Mouse (Mus musculus) monocyte, adult 5-6 weeks (primary cell): ENCODE results near the gene Sh3bp5. TPM values are rescaled to one million over a fixed set of nuclear protein-coding genes. Genes with fewer than 3 reads are reported as not detected.

ENCODE experiments used
- ATAC-seq: fragments of 153-309, 156-312 bp; replicated peaks from 2 replicates; pipeline ENCODE4 v1.8.0; 2017; ENCODE audit warnings: mild to moderate bottlenecking; ENCODE audit not compliant: low TSS enrichment, insufficient number of reproducible peaks, severe bottlenecking, poor library complexity, low FRiP score
- total RNA-seq: library from RNA; stranded (forward); fragments of 200-1000, 200-491, 200-594 nt; gene quantifications from 3 replicates; pipeline ENCODE4 v1.2.3, GENCODE M21; 2017

The Sh3bp5 gene
- total RNA-seq, 1 experiment from 2014 or later: 51.1 TPM

DNA sequence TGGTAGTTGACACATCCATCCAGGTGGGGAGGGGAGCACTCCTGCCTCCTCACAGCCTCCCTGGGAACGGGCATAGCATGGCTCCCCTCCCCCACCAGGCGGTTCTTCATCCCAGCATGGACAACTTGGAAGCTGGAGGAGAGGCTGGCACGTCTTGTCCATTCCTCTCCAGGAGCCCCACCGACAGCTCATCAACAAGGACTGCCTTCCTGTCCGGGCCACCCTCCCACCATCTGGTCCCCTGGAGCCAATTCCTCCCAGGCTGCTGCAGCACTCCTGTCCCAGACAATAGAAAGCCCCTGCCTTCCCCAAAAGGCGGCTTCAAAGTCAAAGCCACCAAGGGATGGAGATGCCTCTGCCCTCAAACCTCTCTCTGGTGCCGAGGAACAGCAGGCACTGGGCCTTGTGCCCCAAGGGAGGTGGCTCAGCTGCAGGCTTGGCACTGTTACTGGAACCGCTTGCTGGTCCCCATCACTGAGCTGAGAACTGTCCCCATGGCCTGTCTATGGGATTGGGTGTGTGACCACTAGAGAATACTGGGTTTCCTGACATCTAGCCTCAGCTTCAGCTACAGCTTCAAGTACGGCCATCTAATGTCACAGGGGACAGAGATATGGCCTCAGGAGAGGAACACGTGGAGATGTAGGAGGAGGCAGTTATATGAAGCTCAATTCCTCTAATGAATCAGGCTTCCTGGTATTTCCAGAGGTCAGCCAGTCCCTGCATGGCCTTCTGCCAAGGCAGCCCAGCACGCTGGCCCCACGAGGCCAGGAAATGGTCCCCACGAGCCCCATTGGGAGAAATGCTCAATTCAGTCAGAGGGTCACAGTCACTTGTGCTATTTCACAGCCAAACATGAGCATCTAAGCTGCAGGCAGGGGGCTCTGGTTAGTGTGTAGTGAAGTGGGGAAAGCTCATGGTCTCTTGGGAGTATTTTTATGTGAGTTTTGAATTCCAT is 51.2 kb downstream of the Sh3bp5 start:
- no peak for ATAC-seq

DNA sequence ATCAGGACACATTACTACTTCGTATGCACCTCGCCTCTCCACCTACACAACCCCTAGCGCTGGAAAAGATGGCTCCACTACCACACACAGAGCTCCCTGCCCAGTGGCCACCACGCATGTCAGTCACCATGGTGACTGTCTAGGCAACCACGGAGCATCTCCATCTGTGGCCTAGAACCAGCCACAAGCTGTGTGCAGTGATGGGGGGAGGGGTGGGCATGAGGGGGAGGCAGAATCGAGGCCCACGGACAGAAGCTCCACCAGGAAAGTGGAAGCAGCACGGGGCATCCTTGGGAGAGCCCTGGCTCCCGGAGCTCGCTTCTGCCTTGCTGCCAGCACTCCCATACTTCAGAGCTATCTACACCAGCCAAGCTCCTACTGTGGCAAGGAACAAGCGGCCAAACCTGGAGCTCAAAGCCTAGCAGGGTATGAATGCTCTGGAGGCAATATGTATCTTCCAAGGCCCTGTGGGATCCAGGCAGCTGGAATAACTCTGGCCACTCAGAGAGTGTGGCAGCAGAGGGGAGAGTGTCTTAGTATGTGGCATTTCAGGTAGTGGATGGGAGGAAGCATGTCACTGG is 52.3 kb downstream of the Sh3bp5 start:
- ATAC-seq: no peak

DNA sequence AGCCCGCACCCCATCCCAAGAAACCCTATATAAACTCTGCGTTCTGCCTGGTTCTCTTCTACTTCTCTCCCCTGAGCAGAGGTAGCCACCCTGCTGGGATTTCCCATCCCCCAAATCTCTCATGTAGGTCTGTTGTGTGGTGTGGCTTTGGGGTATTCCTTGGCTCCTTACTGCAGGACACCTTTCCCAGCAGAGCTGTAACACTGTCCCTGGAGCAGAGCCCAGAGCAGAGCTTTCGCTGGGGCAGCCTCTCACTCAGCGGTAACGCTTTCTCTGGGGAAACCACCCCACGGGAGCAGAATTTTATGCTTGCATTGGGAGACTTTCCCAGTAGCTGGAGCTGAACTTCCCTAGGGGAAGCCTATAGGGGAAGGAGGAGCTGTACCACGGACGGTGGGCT is 53.6 kb downstream of the Sh3bp5 start:
- no peak for ATAC-seq

DNA sequence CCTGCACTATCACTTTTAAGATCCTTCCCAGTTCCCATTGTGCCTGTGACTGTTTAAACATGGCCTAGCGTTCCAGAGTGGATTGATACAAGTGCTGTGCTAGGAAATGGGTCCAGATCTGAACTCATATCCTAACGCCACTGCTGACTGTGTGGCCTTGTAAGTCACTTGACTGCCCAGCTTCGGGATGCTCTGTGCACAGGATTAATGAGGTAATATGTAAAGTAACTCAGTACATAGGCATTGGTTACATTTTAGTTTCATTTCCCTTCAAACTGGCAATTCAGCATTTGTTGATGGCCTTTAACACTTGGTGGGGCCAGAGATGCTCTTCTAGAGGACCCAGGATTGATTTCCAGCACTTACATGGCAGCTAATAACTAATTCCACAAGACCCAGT is 59.5 kb downstream of the Sh3bp5 start:
- ATAC-seq: peak; percentile 40; the same call in 1 of the 2 replicates

DNA sequence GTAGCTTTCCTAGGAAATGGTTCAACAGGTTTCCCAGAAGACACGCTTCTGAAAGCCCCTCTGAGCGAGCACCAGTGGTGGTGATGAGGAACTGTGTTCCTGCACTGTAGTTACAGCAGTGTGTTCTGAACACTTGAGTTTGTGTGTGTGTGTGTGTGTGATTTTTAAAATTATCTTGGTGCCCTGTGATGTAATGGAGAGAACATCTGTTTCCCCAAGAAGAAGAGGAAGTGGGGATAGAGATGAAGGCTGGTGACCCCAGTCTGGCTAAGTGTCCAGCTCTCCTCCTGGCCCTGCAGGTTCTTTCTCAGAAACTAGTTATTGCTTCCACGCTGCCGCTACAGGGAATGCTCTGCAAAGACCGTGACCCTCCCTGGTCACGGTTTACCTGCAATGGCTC is 61.5 kb downstream of the Sh3bp5 start:
- no peak for ATAC-seq

DNA sequence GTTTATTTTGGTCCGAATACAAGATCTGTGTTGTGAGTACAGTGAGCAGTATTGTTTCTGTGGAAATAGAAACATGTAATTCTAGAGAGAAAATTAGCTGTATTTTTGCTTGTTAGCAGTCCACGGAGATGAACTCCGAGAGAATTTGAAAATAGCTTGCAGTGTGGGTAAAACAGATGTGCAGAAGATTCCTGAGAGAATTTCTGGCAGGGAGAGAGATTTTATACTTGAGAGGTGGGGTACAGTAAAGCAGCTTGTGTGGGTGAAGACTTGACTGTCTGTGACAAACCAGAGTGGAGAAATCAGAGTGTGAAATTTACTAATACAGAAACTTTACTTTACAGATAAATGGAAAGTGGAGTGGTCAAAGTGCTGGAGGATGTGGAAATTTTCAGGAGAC is 66.5 kb downstream of the Sh3bp5 start:
- no peak for ATAC-seq

DNA sequence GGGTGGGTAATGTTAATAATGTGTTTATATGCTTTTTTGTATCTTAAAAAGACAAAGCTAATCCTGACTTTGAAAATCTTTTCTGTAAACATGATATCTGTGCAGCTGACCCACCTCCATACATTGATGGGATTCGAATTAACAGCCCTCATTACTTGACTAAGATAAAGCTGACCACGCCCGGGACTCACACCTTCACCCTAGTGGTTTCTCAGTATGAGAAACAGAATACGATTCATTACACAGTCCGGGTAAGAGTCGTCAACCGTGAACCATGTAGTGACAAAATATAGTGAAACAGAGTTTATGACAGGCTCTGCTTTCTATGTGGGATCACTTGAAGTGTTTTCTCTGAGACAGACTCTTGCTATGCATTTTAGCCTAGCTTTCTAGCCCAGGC is 67.9 kb downstream of the Sh3bp5 start:
- no peak for ATAC-seq

DNA sequence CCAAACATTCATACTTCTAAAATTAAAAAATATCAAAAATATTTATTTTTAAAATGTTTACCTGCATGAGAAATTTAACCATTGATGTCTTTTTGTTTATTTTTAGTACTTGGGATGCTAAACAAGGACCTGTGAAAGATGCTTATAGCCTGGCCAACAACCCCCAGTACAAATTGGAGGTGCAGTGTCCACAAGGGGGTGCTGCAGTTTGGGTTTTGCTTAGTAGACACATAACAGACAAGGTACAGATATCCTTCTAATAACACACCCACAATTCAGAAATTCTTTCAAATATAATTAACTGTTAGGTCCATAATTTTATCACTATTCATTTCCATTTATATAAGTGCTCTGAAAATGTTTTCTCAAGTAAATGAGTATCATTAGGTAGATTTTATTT is 70.5 kb downstream of the Sh3bp5 start:
- peak; percentile 68; the same call in 1 of the 2 replicates for ATAC-seq

DNA sequence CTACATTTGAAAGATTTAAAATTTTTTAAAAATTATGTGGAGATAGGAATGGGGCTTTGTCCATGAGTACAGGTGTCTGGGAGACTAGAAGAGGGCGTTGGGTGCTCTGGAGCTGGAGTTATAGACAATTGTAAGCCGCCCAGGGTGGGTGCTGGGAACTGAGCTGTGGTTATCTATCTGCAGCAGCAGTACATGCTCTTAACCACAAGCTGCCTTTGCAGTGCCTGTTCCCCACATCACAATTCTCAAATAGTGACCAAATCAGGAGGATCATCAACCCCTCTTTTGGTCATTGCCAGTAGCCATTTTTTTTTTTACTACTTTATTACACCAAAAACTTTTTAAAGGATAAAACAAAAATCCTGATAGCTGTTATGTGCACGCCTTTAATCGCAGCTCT is 71.3 kb downstream of the Sh3bp5 start:
- no peak for ATAC-seq

DNA sequence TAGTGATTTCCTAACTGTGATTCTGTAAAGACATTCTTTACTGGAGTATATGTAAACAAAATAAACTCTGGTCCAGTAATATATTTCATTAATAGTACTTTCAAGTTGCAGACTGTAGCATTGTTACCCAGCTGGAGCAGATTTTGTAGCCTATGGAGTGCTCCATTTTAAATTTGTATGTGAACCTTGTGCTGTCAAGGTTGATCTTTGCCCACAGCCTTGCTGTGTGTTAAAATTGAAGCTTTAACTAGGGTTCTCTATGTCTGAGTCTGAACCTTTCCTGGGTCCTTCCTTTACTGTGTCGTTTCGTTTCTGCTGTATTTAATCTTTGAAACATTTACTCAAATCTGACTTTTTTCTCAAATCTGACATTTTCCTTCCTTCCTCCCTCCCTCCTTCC is 73.6 kb downstream of the Sh3bp5 start:
- ATAC-seq: no peak

DNA sequence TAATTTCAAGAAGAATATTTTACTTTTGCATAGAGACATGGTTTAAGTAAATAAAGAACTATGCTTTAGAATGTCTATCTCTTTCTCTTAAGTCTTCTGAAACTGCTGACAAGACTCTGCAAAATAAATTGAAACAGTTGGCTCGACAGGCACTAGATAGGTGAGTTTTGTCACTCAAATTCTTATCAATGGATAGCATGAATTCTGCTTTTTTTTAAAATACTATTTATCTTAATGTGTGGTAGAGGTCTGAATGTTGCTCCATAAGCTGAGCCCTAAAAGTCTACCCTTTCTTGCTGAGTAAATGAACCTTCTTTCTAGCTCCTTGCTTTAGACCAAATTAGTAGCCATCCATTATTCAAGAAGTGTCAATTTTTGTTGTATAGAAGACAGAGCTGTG is 90.5 kb downstream of the Sh3bp5 start:
- ATAC-seq: no peak

DNA sequence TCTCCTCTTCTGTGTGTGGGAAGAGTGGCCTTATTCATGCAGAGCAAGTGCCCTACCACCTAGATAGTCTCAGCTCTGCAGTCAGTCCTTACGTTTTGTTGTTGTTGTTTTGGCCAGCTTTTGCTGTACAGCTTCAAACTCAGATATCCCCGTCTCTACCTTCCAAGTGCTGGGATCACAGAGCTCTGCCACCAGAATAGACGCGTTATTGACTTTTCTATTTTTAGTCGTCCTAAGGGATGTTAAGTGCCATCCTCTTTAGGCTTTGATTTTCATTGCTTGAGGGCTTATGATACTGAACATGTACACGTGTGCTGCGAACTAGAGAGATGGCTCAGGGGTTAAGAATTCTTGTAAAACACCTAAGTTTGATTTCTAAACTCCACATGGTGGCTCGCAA is 92.6 kb downstream of the Sh3bp5 start:
- ATAC-seq: no peak

DNA sequence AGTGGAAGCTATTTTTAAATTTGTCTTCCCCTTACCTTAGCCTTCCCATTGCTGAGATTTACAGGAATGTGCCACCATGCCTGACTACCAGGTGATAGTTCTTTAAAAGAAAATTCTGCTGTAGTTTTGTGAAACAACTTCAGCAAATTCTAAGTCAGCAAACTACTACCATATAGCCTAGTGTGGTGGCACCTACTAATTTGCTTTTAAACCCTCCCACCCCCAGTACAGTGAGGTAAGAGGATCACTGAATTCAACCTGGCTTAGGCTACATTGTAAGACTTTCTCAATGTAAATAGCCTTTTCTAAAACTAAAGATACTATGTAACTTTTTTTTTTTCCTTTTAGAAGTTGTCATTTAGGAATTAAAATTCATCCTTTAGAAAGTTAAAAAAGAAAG is 97.9 kb downstream of the Sh3bp5 start:
- ATAC-seq: no peak

DNA sequence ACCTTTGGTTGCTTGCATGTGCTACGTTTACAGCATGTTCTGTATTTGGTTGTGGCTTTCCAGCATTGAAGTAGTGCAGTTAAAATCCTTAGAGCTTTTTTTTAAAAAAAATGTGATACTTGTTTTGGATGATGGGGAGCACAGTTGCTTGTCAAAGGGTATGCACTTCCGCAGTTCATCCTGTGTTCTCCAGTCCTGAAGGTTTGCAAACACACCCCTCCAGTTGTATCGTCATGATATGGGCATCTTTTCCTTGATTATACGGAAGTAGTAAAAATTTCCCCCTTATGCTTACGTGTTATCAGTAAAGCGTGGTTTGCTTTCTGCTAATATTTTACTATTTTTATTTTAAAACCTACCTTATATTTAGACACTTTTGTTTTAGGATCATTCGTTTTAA is 98.5 kb downstream of the Sh3bp5 start:
- no peak for ATAC-seq

DNA sequence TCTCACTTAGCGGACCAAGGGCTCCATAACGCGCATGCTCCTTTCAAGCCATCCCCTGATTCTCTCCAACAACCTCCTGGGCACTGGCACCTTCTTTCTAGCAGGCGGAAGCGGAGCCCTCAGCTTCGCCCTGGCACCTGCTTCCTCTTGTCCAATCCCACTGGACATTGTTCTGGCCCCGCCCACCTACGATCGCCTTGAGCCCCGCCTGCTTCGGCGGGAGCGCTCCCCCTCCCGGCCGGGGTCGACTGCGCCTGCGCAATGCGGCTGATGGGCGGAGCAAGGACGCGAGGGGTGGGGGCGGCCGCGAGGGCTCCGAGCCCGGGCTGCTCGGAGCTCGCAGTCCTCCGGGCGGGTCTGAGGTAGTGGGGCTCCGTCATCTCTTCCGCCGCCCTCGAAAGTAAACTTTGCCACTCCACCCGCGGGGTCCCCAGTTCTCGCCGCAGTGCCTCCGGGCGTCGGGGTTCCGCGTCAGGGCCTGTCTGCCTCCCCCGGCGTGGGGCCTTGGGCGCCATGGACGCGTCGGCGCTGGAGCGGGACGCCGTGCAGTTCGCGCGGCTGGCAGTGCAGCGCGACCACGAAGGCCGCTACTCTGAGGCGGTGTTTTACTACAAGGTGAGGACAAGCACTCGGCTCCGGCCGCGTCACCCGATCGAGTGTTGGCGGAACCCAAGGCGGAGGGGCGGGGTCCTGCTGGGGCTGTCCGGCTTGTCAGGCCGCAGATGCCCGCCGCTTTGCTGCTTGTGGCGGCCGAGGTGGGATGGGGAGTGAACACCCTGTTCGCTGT is 99.3 kb downstream of the Sh3bp5 start, which contains the start of gene Capn7:
TSS of gene Capn7 (plus strand) at position 270 of the 787 bp plus-strand sequence.
- peak; percentile 99 for ATAC-seq

DNA sequence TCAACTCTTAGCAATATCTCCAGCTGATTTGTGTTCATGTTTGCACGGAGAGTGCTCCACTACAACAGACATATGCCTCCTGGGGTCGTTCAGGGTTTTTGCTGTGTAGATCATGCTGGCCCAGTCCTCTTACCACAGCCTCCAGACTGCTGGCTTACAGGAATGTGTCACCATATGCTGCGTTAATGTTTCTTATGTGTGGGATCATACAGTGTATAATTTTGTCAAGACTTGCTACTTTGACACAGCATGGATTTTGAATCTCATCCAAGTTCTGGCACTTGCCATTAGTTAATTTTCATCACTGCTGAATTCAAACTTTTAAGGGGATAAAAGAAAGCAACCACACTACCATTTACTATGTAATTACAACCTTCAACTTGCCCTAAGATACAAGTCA is 100.1 kb downstream of the Sh3bp5 start:
- ATAC-seq: no peak

DNA sequence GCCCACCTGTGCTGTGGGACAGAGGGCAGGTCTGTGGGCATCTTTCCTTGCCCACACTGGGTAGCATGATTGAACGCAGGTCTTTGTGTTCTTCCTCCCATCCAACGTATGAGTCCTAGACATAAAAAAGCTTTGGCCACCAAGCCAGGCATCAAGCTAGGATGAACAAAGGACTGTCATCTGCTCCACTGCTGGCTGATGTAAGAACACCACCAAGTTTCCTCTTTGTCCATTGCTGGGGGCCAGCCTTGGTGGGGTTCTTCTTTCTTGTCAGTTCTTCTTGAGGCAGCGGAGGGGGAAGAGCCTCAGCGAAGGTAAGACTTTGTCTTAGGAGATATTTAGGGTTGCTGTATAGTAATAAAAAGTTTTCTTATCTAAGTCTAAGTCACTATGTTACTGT is 104.9 kb downstream of the Sh3bp5 start:
- ATAC-seq: no peak

DNA sequence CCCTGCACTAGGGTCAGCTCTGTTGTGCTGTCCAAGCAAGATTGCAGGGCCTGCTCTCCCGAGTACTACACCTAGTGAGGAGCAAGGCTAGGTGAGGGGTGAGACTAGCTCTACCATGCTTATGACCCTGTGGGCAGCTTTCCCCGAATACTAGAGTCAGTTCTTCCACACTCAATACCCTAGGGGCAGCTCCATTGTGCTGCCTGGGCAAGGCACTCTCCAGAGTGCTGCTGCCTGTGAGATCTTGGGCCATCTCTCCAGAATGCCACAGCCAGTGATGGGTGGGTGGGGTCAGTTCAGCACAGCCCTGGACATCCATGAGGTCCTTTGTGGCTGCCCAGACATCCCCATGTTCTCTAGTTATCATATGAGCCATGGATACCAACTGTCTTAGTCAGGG is 106.1 kb downstream of the Sh3bp5 start:
- ATAC-seq: no peak

DNA sequence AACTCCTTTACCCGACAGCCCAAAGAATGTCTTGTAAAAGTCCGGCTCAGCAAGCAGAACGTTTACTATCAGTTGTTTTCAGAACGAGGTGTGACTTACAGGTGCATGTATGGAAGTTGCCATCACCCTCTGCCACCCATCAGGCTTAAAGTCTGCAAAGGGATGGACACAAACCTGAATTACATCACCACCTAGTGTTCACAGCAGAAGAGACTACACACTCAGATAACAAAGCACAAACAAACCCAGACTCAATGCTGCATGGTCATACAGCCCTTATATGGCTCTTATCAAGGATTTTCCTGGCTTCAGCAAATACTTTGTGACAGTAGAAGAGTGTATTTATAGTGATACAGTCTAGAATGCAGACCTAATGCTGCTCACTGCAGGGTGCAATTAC is 108.2 kb downstream of the Sh3bp5 start:
- ATAC-seq: no peak
